Mouse (Mus musculus) adrenal gland, adult 8-10 months (tissue): ENCODE results near the gene Fmo6. TPM values are rescaled to one million over a fixed set of nuclear protein-coding genes. Genes with fewer than 3 reads are reported as not detected.

Experiments
- DNase-seq: peaks from one replicate; pipeline ENCODE4 v3.0.0; 2022
- total RNA-seq, 4 experiments: library from RNA; stranded (reverse); gene quantifications; 2 replicates each; pipeline ENCODE4 v1.2.4; 2022

The Fmo6 gene
- total RNA-seq, 4 experiments from 2014 or later: not detected

DNA sequence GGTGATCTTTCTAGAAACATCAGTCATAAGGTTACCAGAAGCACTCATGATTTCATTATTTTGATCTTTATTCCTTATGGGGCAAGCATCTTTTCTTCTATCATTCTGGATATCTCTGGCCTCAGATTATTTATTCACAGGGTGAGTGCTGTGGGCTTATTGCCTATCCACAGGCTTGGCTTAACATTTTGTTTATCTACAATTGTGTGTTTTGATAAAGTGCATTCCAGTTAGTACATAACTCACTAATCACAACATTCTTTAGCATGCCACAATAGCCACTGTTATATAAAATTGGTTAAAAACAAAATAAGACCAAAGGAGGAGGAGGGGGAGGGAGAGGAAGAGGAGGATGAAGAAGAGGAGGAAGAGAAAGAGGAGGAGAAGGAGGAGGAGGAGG is 25.2 kb downstream of the Fmo6 start:
- no peak for DNase-seq

DNA sequence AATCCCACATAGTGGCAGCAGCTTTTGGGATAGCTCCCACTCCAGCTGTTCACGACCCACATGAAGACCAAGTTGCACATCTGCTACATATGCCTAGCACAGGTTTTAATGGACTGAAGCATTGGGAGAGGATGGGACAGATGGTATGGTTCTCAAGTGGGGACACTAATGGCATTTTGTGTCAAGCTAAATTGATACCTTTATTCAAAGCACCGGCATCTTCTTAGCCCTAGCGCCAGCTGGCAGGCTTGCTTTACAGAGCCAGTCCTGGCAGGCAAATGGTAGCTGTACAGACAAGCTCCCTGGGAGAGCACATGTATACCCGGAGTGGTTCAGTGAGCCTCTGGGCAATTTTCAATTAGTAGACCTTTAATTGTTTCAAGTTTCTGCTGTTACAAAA is 35.4 kb downstream of the Fmo6 start:
- DNase-seq: no peak

DNA sequence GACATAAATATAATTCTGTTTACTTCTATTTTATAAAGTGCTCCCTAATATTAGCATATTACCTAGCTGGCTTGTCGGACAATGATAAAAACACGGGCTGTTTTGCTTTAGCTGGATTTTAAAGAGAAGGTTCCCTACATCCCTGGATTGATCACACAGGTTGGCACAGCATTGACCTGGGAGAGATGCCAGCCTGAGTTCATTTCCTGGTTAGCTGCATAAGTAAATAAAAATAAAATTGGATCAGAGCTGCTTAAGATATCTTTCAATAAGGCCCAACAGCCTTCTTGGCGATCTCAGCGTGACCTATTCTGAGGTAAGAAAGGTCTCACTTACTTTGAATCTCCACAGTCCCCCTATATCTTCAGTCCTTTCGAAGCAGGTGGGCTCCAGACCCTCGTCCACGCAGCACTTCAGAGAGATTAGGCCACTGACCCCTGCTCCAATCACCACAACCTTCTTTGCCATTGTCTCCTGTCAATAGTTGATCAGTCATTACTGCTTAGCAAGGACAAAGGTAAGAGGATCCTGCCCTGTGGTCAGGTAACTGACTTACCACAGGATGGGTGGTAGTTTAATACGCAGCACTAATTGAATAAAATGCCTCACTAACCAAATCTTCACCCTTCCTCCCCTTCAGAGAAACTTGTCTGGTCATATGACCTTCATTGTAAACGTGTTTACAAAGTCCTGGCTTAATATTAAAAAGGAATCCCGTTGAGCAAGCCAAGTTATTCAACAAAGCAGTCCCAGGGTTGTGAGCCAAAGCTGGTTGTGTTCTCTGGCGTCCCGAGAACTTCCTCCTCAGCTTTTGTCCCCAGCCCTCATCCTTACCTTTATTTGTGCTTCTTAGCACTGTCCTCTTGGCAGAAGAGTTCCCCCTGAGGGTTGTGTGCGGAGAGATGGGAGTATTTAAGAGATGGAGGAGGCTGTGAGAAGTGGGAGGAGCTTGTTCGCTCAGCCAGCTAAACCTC is 39.2 kb downstream of the Fmo6 start, which contains the start of gene Fmo2:
Fmo2 (minus strand) TSS at position 889 of the 974 bp plus-strand sequence.
- DNase-seq: no peak

DNA sequence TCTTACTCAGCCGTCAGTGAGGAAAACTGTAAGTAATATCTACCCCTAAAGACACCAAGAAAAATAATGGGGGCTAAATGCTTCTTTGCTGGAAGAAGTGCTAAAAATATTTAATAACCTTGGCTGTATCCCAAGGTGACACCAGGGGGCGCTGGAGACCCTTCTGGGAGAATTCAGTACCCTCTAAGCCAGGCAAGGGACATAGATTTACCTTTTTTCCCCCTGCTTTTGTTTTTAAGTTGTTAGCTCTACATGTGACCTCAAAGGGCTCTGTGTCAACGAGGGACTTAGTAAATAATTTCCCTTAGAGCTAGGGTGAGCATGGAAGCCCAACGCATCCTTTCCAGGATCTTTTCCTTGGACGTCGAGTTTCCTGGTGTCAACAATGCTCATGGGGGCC is 41.4 kb downstream of the Fmo6 start:
- DNase-seq: peak; percentile 30

DNA sequence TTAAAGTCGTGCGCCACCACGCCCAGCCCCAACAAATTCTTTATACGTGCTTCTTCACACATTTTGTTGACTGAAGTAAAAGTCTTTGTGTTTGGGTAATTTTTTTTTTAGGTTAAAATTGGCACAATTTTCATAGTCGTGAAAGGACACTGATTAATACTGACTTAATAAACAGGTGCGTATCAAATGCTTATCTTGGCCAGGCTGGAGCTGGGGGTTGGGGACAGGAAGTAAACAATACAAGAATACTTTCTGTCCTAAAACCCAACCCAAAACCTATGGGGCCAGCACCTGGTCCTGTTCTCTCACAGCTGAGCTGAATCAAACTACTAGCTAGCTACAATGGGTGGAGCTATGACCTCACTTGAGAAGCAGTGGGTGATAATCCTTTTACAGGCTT is 44.3 kb downstream of the Fmo6 start:
- no peak for DNase-seq

DNA sequence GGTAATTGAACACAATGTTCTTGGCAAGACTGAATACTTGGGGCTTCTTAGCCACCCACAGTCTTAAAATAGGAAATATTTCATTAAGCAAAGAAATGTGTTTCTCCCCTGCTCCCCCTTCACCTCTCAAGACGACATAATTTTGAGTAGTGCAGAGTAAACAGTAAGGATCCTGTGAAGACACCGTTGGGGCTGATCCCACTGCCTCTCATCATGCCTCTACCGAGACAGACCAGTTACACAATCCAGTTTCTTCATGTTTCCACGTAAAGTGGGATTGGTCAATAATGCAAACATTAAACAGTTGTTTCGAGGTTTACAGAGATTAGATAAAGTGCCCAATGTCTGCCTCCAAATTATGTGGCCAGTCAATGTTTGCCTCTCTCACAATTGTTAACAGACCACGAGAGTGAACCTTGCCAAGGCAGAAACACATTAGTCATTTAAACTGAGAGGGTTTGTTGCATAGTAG is 45.3 kb downstream of the Fmo6 start:
- no peak for DNase-seq

DNA sequence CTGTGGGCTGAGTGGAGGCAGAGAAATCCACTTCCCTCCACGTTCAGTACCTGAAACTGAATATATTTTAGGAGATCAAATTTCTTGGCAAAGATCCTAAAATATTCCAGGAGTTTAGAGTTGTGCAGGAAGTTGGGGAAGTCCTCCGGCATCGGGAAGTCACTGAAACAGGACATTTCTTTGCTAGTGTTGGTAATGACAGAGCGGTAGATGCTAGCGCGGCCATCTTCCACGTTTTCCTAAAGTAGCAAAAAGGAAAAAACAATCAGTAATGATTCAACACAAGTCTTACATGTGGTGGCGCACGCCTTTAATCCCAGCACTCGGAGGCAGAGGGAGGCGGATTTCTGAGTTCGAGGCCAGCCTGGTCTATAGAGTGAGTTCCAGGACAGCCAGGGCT is 48.7 kb downstream of the Fmo6 start:
- no peak for DNase-seq

DNA sequence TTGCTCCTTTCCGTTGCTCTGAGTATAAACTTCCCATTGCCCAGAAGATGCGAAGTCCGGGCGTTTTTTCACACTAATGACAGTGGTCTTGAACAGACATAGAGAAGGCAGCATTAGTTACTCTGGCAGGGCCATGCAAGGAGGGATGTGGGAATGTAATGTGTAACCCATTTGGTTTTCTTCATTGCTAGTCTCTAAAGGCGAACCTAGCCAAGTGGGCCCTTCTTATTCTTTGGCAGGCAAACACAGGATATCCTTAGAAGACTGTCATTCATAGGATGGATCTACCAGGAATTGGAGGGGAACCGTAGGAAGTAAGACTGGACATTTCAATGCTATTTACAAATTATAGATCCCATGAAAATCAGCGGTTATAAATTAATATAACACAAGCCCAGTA is 49.7 kb downstream of the Fmo6 start:
- no peak for DNase-seq

DNA sequence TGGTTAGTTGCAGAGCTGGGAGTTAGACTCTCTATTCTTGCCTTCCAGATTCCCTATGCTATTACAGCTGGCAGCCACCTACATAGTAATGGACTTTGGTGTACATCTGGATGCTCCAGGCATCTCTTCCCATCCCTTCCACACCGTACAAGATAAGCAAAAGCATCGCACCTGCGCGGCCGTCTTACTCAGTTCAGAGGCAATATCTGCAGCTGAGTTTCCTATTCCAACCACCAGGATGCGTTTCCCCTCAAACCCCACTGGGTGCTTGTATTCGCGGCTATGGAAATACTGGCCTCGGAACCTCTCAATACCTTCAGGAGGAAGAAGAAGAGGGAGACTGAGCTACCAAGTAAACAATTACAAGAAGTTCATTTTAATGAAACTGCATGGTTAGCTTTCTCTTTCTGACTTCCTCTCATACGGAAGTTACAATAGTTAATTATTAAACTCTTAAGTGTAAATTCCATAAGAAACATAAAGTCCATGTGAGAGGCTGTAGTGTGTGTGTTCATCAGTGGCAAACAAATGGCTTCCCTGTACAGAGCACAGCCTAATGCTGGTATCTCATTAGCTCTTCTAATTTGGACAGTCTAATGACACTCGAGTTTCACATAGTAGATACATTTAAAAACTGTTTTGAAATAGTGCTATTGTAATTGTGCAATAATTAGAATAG is 51.0 kb downstream of the Fmo6 start:
- DNase-seq: no peak

DNA sequence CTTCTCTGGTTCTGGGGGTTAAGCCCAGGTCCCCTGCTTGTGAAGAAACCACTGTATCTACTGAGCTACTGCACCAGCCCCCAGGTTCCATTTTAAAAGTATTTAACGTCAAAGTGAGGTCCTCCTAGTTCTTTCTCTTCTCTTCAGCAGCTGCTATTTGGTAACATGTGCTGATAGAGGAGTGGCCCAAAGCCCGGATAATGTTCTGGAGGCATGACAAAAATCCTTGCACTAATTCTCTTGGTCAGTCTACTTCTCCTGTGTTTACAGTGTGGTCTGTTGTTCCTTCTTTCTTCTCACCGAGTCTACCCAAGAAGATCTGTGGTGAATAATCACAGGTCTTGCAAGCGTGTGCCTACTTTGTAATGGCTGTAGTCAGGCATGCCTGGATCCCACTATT is 54.6 kb downstream of the Fmo6 start:
- DNase-seq: no peak

DNA sequence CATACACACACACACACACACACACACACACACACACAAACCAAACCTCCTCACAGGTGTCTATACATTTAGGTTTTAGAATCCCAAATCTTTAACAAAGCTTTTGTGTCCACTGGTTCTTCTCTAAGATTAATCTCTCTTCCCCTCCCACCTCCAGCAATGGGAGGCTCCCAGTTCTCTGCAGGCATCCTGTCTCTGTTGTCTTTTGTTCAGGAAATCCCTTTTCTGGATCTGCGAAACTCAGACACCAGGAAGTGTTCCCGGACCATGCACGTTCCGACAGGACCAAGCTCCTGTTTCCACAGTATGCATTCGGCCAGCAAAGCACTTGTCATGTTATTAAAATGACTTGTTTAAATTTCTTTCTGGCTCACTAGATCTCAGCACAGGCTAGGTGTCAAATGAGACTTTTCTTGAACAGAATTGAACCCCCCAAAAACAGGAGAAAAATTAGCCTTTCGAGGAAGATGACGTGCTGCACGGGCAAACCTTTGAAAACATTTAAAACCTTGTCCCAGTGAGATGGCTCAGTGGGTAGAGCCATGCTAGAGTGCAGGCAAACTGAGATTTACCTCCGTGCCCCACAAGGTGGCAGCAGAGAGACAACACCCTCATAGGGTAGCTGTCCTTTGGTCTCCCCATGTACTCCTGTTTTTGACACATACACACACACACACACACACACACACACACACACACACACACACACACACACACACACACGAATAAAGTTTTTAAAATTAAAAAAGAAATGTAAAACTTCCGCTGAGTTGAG is 57.5 kb downstream of the Fmo6 start:
- DNase-seq: peak; percentile 36

DNA sequence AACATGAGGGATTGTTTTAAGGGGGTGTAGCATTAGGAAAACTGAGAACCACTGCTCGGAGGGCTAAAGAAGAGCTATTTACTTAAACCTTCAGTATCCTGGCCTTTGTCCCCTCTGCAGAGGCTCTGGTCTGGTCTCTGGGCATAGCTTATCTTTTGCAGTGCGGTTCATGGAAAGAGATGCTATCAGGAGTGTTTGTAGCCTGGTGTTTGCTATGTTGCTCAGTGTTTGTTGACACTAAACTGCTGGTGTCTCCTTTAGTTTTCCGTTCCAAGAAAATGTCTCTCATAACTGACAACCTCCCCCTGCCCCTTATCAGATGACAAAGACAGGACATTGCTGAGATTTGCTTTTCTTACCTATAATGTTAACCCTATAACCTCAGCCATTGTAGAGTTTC is 62.2 kb downstream of the Fmo6 start:
- DNase-seq: no peak

DNA sequence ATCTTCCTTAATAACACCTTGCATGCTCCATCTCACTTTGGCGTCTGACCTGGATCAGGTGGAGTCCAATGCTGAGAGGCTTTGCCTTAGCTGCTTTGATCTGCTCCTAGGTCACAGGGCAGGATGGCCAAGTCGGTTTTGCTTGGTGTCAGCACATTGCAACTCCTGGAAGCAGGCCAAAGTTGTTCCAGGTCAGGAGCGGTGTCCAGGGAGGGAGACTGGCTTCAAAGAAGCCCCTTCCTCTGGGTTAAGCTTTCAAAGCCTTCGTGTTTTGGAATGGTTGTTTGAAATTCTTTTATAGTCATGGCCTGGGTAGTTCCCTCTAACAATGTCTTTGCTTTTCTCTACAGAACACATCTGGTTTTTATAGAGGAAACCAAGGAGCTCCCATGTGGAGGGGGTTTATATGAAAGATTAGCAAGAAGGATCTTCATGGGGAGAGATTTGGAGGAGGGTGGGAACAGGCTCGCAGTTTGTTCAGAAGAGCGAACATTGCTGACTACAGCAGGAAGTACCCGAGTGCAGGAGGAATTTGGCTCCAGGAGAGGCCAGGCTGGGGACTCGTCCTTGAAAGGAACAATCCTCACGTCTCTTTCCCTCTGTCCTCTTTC is 65.5 kb downstream of the Fmo6 start:
- no peak for DNase-seq

DNA sequence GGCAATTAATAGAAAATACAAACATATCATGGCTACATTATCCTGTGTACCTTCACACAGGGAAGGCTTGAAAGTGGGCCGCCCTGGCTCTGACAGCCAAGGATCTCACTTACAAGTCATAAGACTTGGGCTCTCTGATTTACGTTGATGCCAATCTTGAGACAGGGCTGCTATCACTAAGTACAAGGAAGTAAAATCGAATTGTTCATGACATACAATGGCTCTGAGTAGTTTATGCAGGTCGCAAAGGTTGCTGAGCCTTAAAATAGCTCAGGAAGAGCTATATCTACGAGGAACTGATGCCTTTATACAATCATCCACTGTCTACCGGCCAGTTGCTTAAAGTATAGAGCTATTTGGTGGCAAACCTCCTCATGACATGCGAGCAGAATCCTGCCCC is 66.3 kb downstream of the Fmo6 start:
- DNase-seq: no peak

DNA sequence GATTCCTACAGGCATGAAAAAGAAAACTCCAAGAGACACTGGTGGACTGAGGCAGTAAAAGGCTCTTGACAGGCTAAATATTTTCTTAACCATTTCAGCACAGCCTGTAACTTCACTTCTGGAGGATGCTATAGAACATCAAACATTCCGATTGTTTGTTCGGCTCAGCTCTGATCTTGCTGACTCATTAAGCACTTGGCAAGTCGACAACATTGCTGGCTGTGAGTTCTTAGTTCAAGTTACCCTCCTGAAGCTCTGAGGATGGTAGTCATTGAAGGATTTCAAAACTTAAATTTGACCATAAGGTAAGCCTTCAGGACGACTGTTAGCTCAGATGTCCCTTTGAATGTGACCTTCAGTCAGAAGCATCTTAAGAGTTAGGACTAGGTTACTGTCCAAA is 69.9 kb downstream of the Fmo6 start:
- no peak for DNase-seq

Other genes with a start within 250 kb of the Fmo6 start
- 100 to 1,000 TPM; 169 to 176 (median 171) TPM for gene Prrc2c, start 197.0 kb downstream of the Fmo6 start, total RNA-seq
- 1 to 10 TPM in 2 of 4 experiments, under 1 TPM in 2; 0.25 to 3.6 (median 0.89) TPM for gene Fmo4, start 123.5 kb downstream of the Fmo6 start, total RNA-seq
- gene Fmo1, start 70.9 kb downstream of the Fmo6 start, total RNA-seq: 100 to 1,000 TPM in 2 of 4 experiments, 10 to 100 TPM in 2; 36.8 to 391 (median 229) TPM
- 10 to 100 TPM; 45.3 to 71.8 (median 66.9) TPM for gene Fmo2, start 38.8 kb downstream of the Fmo6 start, total RNA-seq
- under 1 TPM in 3 of 4 experiments, not detected in 1; 0.20 to 0.31 (median 0.24) TPM for gene Fmo3, start 47.0 kb upstream of the Fmo6 start, total RNA-seq
- gene Mroh9, start 148.2 kb upstream of the Fmo6 start, total RNA-seq: not detected